Mouse (Mus musculus): ENCODE measurements around the gene Rbm26. TPM values are rescaled to one million over a fixed set of nuclear protein-coding genes. Genes with fewer than 3 reads are reported as not detected.

The Rbm26 gene
- polyA plus RNA-seq, 1 experiment: 20.9 TPM

DNA sequence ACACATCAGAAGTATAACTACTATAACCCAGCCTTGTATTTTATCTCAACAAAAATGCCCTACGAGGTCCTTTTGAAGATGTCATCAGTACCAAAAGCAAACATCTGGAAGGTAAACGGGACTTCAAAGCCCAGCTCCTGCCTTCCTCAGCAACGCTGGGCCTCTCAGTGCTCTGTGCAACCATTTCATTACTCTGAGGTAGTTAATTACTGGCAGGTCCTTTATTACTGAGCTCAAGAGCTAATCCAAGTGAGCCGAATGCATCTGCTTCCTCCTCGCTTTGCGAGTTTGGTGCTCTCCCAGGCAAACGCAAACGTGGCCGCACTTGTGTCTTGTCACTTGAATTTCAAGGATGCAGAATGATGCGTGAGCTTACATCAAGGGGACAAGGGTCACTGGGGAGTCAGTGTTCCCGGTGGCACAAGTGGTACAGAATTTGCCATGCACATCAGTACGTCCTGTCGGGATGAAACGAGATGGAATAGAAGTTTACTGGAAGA, 106.1 kb downstream of the Rbm26 start:
- Histone ChIP-seq H3K36me3 (ENCODE audit: control insufficient read depth, insufficient read depth, low read length) (no peaks in the 10 kb centered on the region), H3K4me1 (ENCODE audit: control insufficient read depth, insufficient read depth, low read length) (no peaks in the 10 kb centered on the region), H3K27me3 (ENCODE audit: control insufficient read depth, insufficient read depth, low read length) (no peaks in the 10 kb centered on the region), H3K27ac (ENCODE audit: control insufficient read depth, insufficient read depth, low read depth, low read length) (no peak overlapping the region), H3K4me3 (ENCODE audit: control insufficient read depth, low read depth, low read length) (no peak overlapping the region)
- TF ChIP-seq CTCF (IDR thresholded peaks at IDR 0.05; ENCODE audit: control insufficient read depth, insufficient read depth, insufficient replicate concordance, low read depth, low read length) (no peak), POLR2A (IDR thresholded peaks at IDR 0.05; ENCODE audit: control insufficient read depth, low read depth, low read length) (no peak)

DNA sequence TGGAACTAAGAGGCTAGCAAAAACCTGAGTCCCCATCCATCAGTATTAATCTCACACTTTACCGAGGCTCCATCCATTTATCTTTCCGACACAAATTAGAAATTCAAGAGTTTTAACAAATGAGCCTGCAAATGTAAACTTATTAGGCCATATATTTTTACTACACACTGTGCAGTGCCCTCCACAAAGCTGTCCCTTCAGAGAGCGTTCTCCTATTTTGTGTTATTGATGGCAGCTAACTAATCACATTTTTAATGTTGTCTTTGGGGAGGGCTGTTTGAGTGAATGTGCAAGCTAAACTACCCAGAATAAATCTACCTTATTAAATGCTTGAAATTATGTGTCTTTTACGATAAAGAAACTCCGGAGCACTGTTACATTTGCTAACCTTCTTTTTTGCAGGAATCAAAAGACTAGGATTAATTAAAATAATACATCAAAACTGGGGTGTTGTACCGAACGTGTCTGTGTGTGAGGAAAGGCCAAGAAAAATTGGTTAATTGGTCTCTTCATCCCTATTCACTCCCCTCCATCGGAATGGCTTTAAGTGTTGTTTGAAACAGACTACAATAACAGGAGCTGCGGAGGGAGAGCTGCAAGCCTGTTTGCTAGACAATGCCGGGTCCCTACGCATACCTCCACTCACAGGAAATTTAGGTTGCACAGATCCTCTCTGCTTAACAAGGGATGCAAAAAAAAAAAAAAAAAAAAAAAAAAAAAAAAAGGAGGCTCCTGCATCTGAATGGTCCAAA, 106.7 kb downstream of the Rbm26 start:
- no peaks in the 10 kb centered on the region for H3K4me1 ChIP-seq (ENCODE audit: control insufficient read depth, insufficient read depth, low read length)
- no peak overlapping the region for H3K27ac ChIP-seq (ENCODE audit: control insufficient read depth, insufficient read depth, low read depth, low read length)
- H3K36me3 ChIP-seq (ENCODE audit: control insufficient read depth, insufficient read depth, low read length): no peaks in the 10 kb centered on the region
- H3K4me3 ChIP-seq (ENCODE audit: control insufficient read depth, low read depth, low read length): no peak overlapping the region
- H3K27me3 ChIP-seq (ENCODE audit: control insufficient read depth, insufficient read depth, low read length): no peaks in the 10 kb centered on the region
- TF ChIP-seq POLR2A (IDR thresholded peaks at IDR 0.05; ENCODE audit: control insufficient read depth, low read depth, low read length) (no peak), CTCF (IDR thresholded peaks at IDR 0.05; ENCODE audit: control insufficient read depth, insufficient read depth, insufficient replicate concordance, low read depth, low read length) (no peak)

- H3K4me1 ChIP-seq (ENCODE audit: control insufficient read depth, insufficient read depth, low read length): no peaks in the 10 kb centered on the region
- no peak overlapping the region for H3K4me3 ChIP-seq (ENCODE audit: control insufficient read depth, low read depth, low read length)
- TF ChIP-seq CTCF (IDR thresholded peaks at IDR 0.05; ENCODE audit: control insufficient read depth, insufficient read depth, insufficient replicate concordance, low read depth, low read length) (no peak), POLR2A (IDR thresholded peaks at IDR 0.05; ENCODE audit: control insufficient read depth, low read depth, low read length) (no peak)
- H3K36me3 ChIP-seq (ENCODE audit: control insufficient read depth, insufficient read depth, low read length): no peaks in the 10 kb centered on the region
- no peaks in the 10 kb centered on the region for H3K27me3 ChIP-seq (ENCODE audit: control insufficient read depth, insufficient read depth, low read length)
- no peak overlapping the region for H3K27ac ChIP-seq (ENCODE audit: control insufficient read depth, insufficient read depth, low read depth, low read length)
Measured at GRCm38 (mm10) chr14:105068060-105068459, 109.1 kb downstream of the Rbm26 start.

DNA sequence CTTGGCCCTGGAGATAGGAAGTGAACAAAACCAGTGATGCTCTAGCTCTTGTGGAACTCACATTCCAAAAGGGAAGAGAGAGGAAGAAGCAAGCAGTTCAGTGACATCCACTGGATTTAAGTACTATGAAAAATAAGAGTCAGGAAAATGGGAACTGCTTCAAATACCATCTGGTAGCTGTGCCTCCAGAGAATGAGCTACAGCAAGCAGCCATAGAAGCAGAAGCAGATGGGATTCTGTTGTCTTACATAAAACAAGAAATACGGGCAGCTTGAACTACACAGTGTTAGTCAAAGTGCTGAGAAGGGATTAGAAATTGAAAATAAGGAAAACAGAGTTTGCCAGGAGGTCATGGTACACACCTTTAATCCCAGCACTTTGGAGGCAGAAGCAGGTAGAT, 112.9 kb downstream of the Rbm26 start:
- H3K27ac ChIP-seq (ENCODE audit: control insufficient read depth, insufficient read depth, low read depth, low read length): no peak overlapping the region
- TF ChIP-seq POLR2A (IDR thresholded peaks at IDR 0.05; ENCODE audit: control insufficient read depth, low read depth, low read length) (no peak), CTCF (IDR thresholded peaks at IDR 0.05; ENCODE audit: control insufficient read depth, insufficient read depth, insufficient replicate concordance, low read depth, low read length) (no peak)
- H3K4me1 ChIP-seq (ENCODE audit: control insufficient read depth, insufficient read depth, low read length): no peaks in the 10 kb centered on the region
- H3K27me3 ChIP-seq (ENCODE audit: control insufficient read depth, insufficient read depth, low read length): no peaks in the 10 kb centered on the region
- no peaks in the 10 kb centered on the region for H3K36me3 ChIP-seq (ENCODE audit: control insufficient read depth, insufficient read depth, low read length)
- H3K4me3 ChIP-seq (ENCODE audit: control insufficient read depth, low read depth, low read length): no peak overlapping the region

DNA sequence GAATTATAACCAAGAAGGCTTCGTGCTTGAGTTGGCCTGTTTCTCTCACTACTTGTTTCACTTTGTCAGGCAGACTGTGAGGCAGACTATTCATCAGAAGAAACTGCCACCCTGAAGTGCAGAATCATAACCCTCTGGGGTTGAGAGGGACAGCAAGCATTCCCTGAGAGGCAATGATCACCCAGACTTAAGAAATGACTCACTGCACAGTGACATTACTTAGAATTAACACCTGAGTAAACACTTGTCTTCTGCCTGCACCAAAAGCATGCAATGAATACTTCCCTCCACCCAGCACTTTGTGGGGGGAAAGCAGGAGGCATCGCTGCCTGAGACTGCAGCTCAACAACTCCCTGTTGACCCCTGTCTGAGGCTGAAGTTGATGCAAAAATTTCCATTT, 115.9 kb downstream of the Rbm26 start:
- no peaks in the 10 kb centered on the region for H3K27me3 ChIP-seq (ENCODE audit: control insufficient read depth, insufficient read depth, low read length)
- no peaks in the 10 kb centered on the region for H3K4me1 ChIP-seq (ENCODE audit: control insufficient read depth, insufficient read depth, low read length)
- TF ChIP-seq POLR2A (IDR thresholded peaks at IDR 0.05; ENCODE audit: control insufficient read depth, low read depth, low read length) (no peak), CTCF (IDR thresholded peaks at IDR 0.05; ENCODE audit: control insufficient read depth, insufficient read depth, insufficient replicate concordance, low read depth, low read length) (no peak)
- no peak overlapping the region for H3K27ac ChIP-seq (ENCODE audit: control insufficient read depth, insufficient read depth, low read depth, low read length)
- no peaks in the 10 kb centered on the region for H3K36me3 ChIP-seq (ENCODE audit: control insufficient read depth, insufficient read depth, low read length)
- H3K4me3 ChIP-seq (ENCODE audit: control insufficient read depth, low read depth, low read length): no peak overlapping the region

GRCm38 (mm10) chr14:105057934-105058333, 119.2 kb downstream of the Rbm26 start:
- Histone ChIP-seq H3K27ac (ENCODE audit: control insufficient read depth, insufficient read depth, low read depth, low read length) (no peak overlapping the region), H3K36me3 (ENCODE audit: control insufficient read depth, insufficient read depth, low read length) (no peaks in the 10 kb centered on the region), H3K4me1 (ENCODE audit: control insufficient read depth, insufficient read depth, low read length) (no peaks in the 10 kb centered on the region), H3K4me3 (ENCODE audit: control insufficient read depth, low read depth, low read length) (no peak overlapping the region), H3K27me3 (ENCODE audit: control insufficient read depth, insufficient read depth, low read length) (no peaks in the 10 kb centered on the region)
- TF ChIP-seq POLR2A (IDR thresholded peaks at IDR 0.05; ENCODE audit: control insufficient read depth, low read depth, low read length) (no peak), CTCF (IDR thresholded peaks at IDR 0.05; ENCODE audit: control insufficient read depth, insufficient read depth, insufficient replicate concordance, low read depth, low read length) (no peak)

Other genes starting within 250 kb of the Rbm26 start
- 74.3 and 81.6 TPM in 2 replicates for gene Ndfip2, start 81.2 kb upstream of the Rbm26 start, polyA plus RNA-seq (2012; rRNA removed)